Mouse (Mus musculus): ENCODE results near the gene Rad51b.

Gene Rad51b

DNA sequence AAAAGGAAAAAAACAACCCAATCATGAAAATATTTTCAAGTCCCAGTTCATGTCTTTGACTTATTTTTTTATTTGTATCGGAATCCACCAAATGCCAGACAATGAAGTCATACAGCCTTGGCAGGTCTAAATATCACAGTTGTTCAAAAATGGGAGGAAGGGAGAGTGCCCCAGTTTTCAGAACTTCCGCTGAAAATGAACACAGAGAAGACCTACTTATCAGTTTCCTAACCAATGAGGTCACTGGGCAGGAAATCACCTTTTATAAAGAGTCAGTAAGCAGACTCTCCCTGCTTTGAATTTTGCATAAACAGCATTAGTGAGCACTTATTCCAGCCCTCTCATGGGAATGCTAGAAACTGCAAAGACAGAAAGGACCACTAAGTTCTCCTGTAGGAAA lies 465.0 kb downstream of the Rad51b start:
- DNase-seq (ENCODE audit: low spot score in 2 of 2), result no peak

- DNase-seq (ENCODE audit: low spot score in 2 of 2), result no peak
Measured at GRCm38 (mm10) chr12:79762570-79763275, 465.6 kb downstream of the Rad51b start.

DNA sequence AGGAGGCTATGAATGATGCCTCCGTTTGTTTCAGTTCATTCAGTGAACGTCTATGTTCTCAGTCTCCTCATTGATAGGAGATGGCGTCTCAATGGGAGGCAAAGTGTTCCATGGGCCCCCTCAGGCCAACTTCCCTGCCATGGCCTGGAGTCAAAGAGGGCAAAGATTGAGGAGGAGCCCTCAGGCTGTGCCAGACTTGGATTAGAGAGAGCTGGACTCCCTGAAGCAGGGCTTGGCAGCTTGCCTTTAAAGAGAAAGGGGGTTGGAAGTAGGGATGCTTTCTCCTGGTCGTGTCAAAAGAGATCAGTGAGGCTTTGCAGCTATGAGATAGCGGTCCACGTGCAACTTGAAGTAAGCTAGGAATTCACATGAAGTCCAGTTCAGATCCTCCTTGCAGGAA lies 469.0 kb downstream of the Rad51b start:
- DNase-seq (ENCODE audit: low spot score in 2 of 2), result no peak

DNA sequence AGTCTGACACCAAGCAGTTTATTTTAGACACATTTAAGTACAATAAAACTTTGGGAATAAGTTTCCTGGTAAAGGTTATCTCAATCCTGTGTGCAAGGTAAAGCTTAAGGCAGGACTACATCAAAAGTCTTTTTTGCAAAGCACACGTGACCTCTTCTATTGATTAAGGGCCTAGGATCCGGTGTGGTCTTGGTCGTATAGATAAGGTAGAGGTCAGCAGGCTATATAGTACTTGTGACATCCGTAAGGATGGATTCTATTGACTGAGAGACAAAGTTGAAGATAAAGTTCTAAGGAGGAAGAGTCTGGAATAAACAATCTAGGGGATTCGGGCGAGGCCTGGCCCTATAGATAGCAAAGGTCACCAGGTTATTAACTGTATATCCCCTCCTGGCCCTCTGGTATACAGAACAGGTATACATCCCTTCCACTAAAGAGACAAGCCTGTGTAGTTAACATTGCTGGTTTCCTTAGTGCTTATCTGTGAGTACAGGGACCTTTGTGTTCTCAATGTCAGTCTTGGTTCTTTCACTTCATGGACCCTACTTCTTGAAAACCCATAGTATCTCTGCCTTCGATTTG lies 471.8 kb downstream of the Rad51b start:
- DNase-seq (ENCODE audit: low spot score in 2 of 2), result no peak

- no peak for DNase-seq (ENCODE audit: low spot score in 2 of 2)
Measured at GRCm38 (mm10) chr12:79769763-79770162, 472.7 kb downstream of the Rad51b start.

- no peak for DNase-seq (ENCODE audit: low spot score in 2 of 2)
Measured at GRCm38 (mm10) chr12:79771194-79771593, 474.1 kb downstream of the Rad51b start.

DNA sequence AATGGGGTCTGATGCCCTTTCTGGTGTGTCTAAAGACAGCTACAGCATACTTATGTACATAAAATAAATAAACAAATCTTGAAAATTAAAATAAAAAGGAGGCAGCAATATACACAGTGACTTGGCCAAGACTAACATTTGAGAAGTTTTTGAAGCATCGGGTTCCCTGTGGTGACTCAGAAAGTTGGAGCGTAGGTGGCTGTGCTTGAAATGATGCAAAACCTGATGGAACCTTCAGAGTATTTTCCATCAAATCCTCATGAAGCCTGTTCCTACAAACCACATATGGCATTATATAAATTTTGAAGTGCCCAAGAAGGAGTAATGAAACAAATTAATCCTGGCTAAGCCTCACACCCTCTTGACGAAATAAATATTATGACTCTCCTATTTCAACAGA lies 474.7 kb downstream of the Rad51b start:
- DNase-seq (ENCODE audit: low spot score in 2 of 2), result no peak

- DNase-seq (ENCODE audit: low spot score in 2 of 2), result no peak
Measured at GRCm38 (mm10) chr12:79773246-79773645, 476.2 kb downstream of the Rad51b start.

- no peak for DNase-seq (ENCODE audit: low spot score in 2 of 2)
Measured at GRCm38 (mm10) chr12:79774571-79774970, 477.5 kb downstream of the Rad51b start.

DNA sequence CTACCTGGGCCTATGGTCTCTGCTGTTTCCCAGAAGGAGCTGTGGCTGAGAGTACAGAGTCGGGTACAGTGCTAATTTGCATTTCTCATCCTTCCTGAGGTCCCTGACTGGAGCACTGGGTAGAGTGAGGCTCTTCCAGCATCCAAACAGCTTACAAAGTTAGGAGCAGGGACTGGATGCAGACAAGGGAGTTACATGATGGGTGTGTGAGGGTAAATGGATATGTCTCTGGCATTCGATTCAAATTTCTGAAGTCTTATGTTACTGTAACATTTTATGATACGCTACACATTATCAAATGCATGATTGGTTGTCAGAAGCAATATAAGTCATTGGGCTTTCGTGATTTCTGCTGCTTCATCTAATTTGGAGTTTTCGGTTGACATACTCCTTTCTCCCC lies 479.7 kb downstream of the Rad51b start:
- DNase-seq (ENCODE audit: low spot score in 2 of 2), result no peak

DNA sequence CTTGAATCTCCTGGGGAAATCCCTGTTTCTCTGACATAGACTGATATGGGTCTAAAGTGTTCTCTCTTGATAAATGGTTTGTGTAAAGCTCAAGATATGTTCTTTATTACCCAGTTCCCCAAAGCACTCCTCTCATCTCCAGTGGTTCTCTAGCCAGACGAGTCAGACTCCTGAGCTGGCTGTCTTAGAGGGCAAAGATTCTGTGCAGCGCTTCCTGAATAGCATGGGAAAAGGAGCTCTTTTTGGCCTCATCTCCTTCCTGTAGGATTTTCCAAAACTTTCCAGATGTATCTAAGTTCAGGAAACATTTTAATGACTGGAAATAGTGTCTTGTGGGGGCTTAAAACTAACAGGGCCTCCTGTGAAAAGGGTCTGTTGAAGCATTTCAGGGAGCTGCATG lies 483.7 kb downstream of the Rad51b start:
- DNase-seq (ENCODE audit: low spot score in 2 of 2), result no peak

DNA sequence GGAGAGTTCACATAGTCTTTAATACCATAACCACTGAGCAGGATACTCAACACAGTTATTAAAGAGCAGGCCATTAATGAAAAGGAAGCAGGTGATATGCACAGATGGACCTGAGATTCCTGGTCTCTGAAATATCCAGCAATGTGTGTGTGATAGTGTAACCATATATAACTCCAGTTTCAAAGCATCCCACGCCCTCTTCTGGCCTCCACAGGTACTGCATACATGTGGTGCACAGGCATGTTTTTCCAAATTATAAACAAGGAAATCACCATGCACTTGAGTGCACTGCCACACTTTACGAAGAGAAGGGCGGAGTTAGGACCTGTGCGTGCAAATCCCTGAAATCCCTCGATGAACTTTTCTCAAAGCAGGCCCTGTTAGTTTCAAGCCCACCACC lies 484.7 kb downstream of the Rad51b start:
- DNase-seq (ENCODE audit: low spot score in 2 of 2), result no peak

- DNase-seq (ENCODE audit: low spot score in 2 of 2), result no peak
Measured at GRCm38 (mm10) chr12:79782444-79783117, 485.5 kb downstream of the Rad51b start.

GRCm38 (mm10) chr12:79784159-79784558 lies 487.1 kb downstream of the Rad51b start:
- no peak for DNase-seq (ENCODE audit: low spot score in 2 of 2)

- DNase-seq (ENCODE audit: low spot score in 2 of 2), result no peak
Measured at GRCm38 (mm10) chr12:79785691-79786090, 488.6 kb downstream of the Rad51b start.

GRCm38 (mm10) chr12:79787538-79787937 lies 490.5 kb downstream of the Rad51b start:
- no peak for DNase-seq (ENCODE audit: low spot score in 2 of 2)

DNA sequence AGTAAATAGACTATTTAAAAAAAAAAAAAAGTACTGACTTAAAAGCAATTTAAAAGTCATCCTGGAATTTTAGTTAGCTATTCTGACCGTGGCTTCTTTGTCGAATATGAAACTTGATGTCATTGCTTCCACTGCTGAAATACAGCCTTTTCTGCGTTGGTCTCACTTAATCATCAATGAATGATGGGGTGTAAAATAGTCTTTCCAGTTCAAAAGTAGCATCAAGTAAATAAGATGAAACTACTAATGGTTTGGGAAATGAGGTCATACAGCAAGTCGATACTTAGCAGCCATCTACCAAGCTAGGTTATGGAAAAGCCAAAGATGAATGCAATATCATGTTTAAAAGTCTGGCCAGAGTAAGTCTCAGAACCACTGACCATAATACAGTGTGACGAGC lies 491.3 kb downstream of the Rad51b start:
- DNase-seq (ENCODE audit: low spot score in 2 of 2), result no peak

GRCm38 (mm10) chr12:79789481-79789880 lies 492.4 kb downstream of the Rad51b start:
- no peak for DNase-seq (ENCODE audit: low spot score in 2 of 2)

- DNase-seq (ENCODE audit: low spot score in 2 of 2), result no peak
Measured at GRCm38 (mm10) chr12:79793382-79793781, 496.3 kb downstream of the Rad51b start.

- no peak for DNase-seq (ENCODE audit: low spot score in 2 of 2)
Measured at GRCm38 (mm10) chr12:79794802-79795201, 497.7 kb downstream of the Rad51b start.

GRCm38 (mm10) chr12:79796260-79796659 lies 499.2 kb downstream of the Rad51b start:
- DNase-seq (ENCODE audit: low spot score in 2 of 2), result no peak

GRCm38 (mm10) chr12:79796823-79797821 lies 500.0 kb downstream of the Rad51b start:
- DNase-seq (ENCODE audit: low spot score in 2 of 2), result no peak
